Mouse (Mus musculus) testis, adult 2 months (tissue): ENCODE measurements at regions not wholly inside any gene's neighbourhood (a gene's known extent, or its start where the extent isn't known, plus 50 kb on each side); places are given as distances from the start of the nearest gene placed in this dataset.

Experiments used
- CTCF ChIP-seq: fragments of 200-500 bp; IDR thresholded peaks from 2 replicates; pipeline ENCODE4 v1.5.1; 2012; ENCODE audit warnings: low read depth, mild to moderate bottlenecking, inconsistent platforms, low read length, moderate library complexity; ENCODE audit not compliant: control insufficient read depth, insufficient read depth, insufficient replicate concordance
- POLR2A ChIP-seq: fragments of 200-500 bp; IDR thresholded peaks from 2 replicates; pipeline ENCODE4 v1.6.1; 2012; ENCODE audit warnings: low read depth, mild to moderate bottlenecking, inconsistent platforms, low read length, moderate library complexity; ENCODE audit not compliant: control insufficient read depth

DNA sequence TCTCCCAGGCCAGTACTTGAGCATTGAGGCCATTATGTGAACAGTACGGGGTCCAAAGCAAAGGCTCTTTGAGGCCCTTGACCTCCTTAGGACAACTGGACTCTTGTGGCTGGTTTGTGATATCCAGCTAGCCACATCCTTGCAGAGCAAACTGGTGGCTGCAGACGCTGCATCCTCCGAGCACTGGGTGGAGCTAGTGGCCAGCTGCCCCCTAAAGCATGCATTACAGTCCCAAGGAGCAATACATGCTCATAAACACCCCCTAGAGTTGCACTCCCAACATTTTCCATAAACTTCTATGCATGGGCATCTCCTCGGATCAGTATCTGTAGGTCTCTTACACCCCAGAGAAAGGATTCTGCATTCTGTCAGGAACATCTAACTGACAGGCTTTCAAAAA is 86.4 kb upstream of the Zmiz1 start:
- TF ChIP-seq POLR2A (no peak), CTCF (no peak)
